Mouse (Mus musculus) heart, embryonic 15.5 days (tissue): ENCODE results near the gene Lamc1. TPM values are rescaled to one million over a fixed set of nuclear protein-coding genes. Genes with fewer than 3 reads are reported as not detected.
"Not testable (repeated sequence)": the region's sequence is repeated elsewhere in the genome, so short reads cannot be mapped to it uniquely, and the experiment has no call there.

ENCODE experiments used
- ATAC-seq: fragments of 200-750 bp; cut with Nextera tagmentation; replicated peaks from 2 replicates; pipeline ENCODE4 v1.8.0; 2017; ENCODE audit warnings: low read depth, moderate TSS enrichment; ENCODE audit not compliant: insufficient number of reproducible peaks, insufficient read depth, low FRiP score
- H3K27ac ChIP-seq: fragments of 300-500 bp; sonication (generic); 2 replicates; pipeline ENCODE4 v1.5.1; 2015; ENCODE audit warnings: mild to moderate bottlenecking, inconsistent platforms
- H3K27me3 ChIP-seq: fragments of 300-500 bp; sonication (generic); 2 replicates; pipeline ENCODE4 v1.6.1; 2015; ENCODE audit warnings: inconsistent platforms
- H3K36me3 ChIP-seq: fragments of 300-500 bp; sonication (generic); 2 replicates; pipeline ENCODE4 v1.6.1; 2015; ENCODE audit warnings: mild to moderate bottlenecking, inconsistent platforms
- H3K4me1 ChIP-seq: fragments of 300-500 bp; sonication (generic); replicated peaks from 2 replicates; pipeline ENCODE4 v1.6.1; 2015; ENCODE audit warnings: inconsistent platforms
- H3K4me2 ChIP-seq: fragments of 300-500 bp; sonication (generic); 2 replicates; pipeline ENCODE4 v1.6.1; 2015; ENCODE audit warnings: inconsistent platforms, mild to moderate bottlenecking, moderate library complexity
- H3K4me3 ChIP-seq: fragments of 300-500 bp; sonication (generic); 2 replicates; pipeline ENCODE4 v1.5.1; 2015; ENCODE audit warnings: mild to moderate bottlenecking, inconsistent platforms
- H3K9ac ChIP-seq: fragments of 300-500 bp; sonication (generic); 2 replicates; pipeline ENCODE4 v1.6.1; 2015; ENCODE audit warnings: mild to moderate bottlenecking, inconsistent platforms
- H3K9me3 ChIP-seq: fragments of 300-500 bp; sonication (generic); replicated peaks from 2 replicates; pipeline ENCODE4 v1.6.1; 2016; ENCODE audit warnings: inconsistent platforms
- WGBS: fragments of 180-500 bp; shearing (Covaris S2); methylation state at CpG from one replicate; pipeline ENCODE4 v1.1.7; 2015; ENCODE audit warnings: mixed read lengths; 5-methylcytosine and 5-hydroxymethylcytosine counted together
- polyA plus RNA-seq: library from polyadenylated mRNA; unstranded; fragments of >200 nt; fragmentation: Nextera tagmentation; extraction: Ambion mirVana; gene quantifications from 2 replicates; pipeline ENCODE4 v1.2.1, GENCODE M21; 2015

The Lamc1 gene
- polyA plus RNA-seq, 1 experiment from 2014 or later = 74.3 TPM

GRCm38 (mm10) chr1:153357218-153357617, 24.6 kb upstream of the Lamc1 start:
- no peaks in the 10 kb centered on the region for H3K27me3 ChIP-seq
- 84% methylated on average over 1 of the region's 1 CpGs for WGBS
- H3K27ac ChIP-seq = no peak overlapping the region
- ATAC-seq = no peak
- H3K4me1 ChIP-seq = peaks cover 18% of the 10 kb centered on the region; the same call in 1 of the 2 replicates
- H3K9me3 ChIP-seq = no peaks in the 10 kb centered on the region
- H3K36me3 ChIP-seq = no peaks in the 10 kb centered on the region
- no peak overlapping the region for H3K4me2 ChIP-seq
- H3K9ac ChIP-seq = no peak overlapping the region
- no peak overlapping the region for H3K4me3 ChIP-seq

GRCm38 (mm10) chr1:153354466-153354865, 21.9 kb upstream of the Lamc1 start:
- no peak for ATAC-seq
- Histone ChIP-seq H3K4me1 (peaks cover 18% of the 10 kb centered on the region; the same call in 1 of the 2 replicates), H3K36me3 (no peaks in the 10 kb centered on the region), H3K27ac (peak overlapping the region; percentile 54; the same call in 1 of the 2 replicates), H3K4me3 (no peak overlapping the region), H3K9me3 (no peaks in the 10 kb centered on the region), H3K9ac (no peak overlapping the region), H3K27me3 (no peaks in the 10 kb centered on the region), H3K4me2 (no peak overlapping the region)
- WGBS = 47% methylated on average over 2 of the region's 2 CpGs

GRCm38 (mm10) chr1:153353736-153354430, 21.3 kb upstream of the Lamc1 start:
- Histone ChIP-seq H3K36me3 (no peaks in the 10 kb centered on the region), H3K4me3 (no peak overlapping the region), H3K4me1 (peaks cover 18% of the 10 kb centered on the region; the same call in 1 of the 2 replicates), H3K27me3 (no peaks in the 10 kb centered on the region), H3K9me3 (no peaks in the 10 kb centered on the region), H3K9ac (no peak overlapping the region), H3K27ac (peak overlapping the region; percentile 54), H3K4me2 (no peak overlapping the region)
- no peak for ATAC-seq
- WGBS = 65% methylated on average over 18 of the region's 18 CpGs

GRCm38 (mm10) chr1:153351034-153351433, 18.4 kb upstream of the Lamc1 start:
- H3K9ac ChIP-seq = no peak overlapping the region
- H3K4me1 ChIP-seq = peaks cover 16% of the 10 kb centered on the region; the same call in 1 of the 2 replicates
- H3K27me3 ChIP-seq = no peaks in the 10 kb centered on the region
- H3K4me3 ChIP-seq = no peak overlapping the region
- no peak overlapping the region for H3K27ac ChIP-seq
- no peaks in the 10 kb centered on the region for H3K9me3 ChIP-seq
- 56% methylated on average over 4 of the region's 4 CpGs for WGBS
- no peak for ATAC-seq
- no peak overlapping the region for H3K4me2 ChIP-seq
- H3K36me3 ChIP-seq = no peaks in the 10 kb centered on the region

- no peaks in the 10 kb centered on the region for H3K27me3 ChIP-seq
- no peak for ATAC-seq
- WGBS = 76% methylated on average over 3 of the region's 3 CpGs
- no peak overlapping the region for H3K4me2 ChIP-seq
- no peaks in the 10 kb centered on the region for H3K9me3 ChIP-seq
- no peaks in the 10 kb centered on the region for H3K4me1 ChIP-seq
- no peak overlapping the region for H3K4me3 ChIP-seq
- H3K36me3 ChIP-seq = no peaks in the 10 kb centered on the region
- no peak overlapping the region for H3K27ac ChIP-seq
- H3K9ac ChIP-seq = no peak overlapping the region
Measured at GRCm38 (mm10) chr1:153347726-153348125, 15.1 kb upstream of the Lamc1 start.

- no peak overlapping the region for H3K9ac ChIP-seq
- H3K4me3 ChIP-seq = no peak overlapping the region
- 92% methylated on average over 2 of the region's 2 CpGs for WGBS
- H3K4me1 ChIP-seq = no peaks in the 10 kb centered on the region
- no peak overlapping the region for H3K4me2 ChIP-seq
- no peaks in the 10 kb centered on the region for H3K9me3 ChIP-seq
- H3K36me3 ChIP-seq = no peaks in the 10 kb centered on the region
- H3K27ac ChIP-seq = no peak overlapping the region
- no peak for ATAC-seq
- H3K27me3 ChIP-seq = no peaks in the 10 kb centered on the region
Measured at GRCm38 (mm10) chr1:153347040-153347439, 14.5 kb upstream of the Lamc1 start.

- no peak for ATAC-seq
- H3K36me3 ChIP-seq = no peaks in the 10 kb centered on the region
- H3K9me3 ChIP-seq = no peaks in the 10 kb centered on the region
- H3K27ac ChIP-seq = no peak overlapping the region
- H3K27me3 ChIP-seq = no peaks in the 10 kb centered on the region
- 66% methylated on average over 16 of the region's 16 CpGs for WGBS
- H3K9ac ChIP-seq = no peak overlapping the region
- H3K4me3 ChIP-seq = no peak overlapping the region; the same call in 1 of the 2 replicates
- H3K4me1 ChIP-seq = no peaks in the 10 kb centered on the region
- peak overlapping the region; percentile 20; the same call in 1 of the 2 replicates for H3K4me2 ChIP-seq
Measured at GRCm38 (mm10) chr1:153345699-153346291, 13.2 kb upstream of the Lamc1 start.

GRCm38 (mm10) chr1:153345002-153345401, 12.4 kb upstream of the Lamc1 start:
- no peaks in the 10 kb centered on the region for H3K36me3 ChIP-seq
- no peaks in the 10 kb centered on the region for H3K4me1 ChIP-seq
- H3K27ac ChIP-seq = no peak overlapping the region
- ATAC-seq = no peak
- no peak overlapping the region for H3K4me2 ChIP-seq
- WGBS = 76% methylated on average over 2 of the region's 2 CpGs
- H3K27me3 ChIP-seq = no peaks in the 10 kb centered on the region
- H3K9me3 ChIP-seq = no peaks in the 10 kb centered on the region
- no peak overlapping the region for H3K9ac ChIP-seq
- H3K4me3 ChIP-seq = no peak overlapping the region

- not testable (repeated sequence) for H3K4me2 ChIP-seq, H3K27ac ChIP-seq, H3K9ac ChIP-seq, H3K27me3 ChIP-seq, H3K9me3 ChIP-seq, H3K4me1 ChIP-seq, ATAC-seq, H3K36me3 ChIP-seq, H3K4me3 ChIP-seq
- WGBS = 90% methylated on average over 10 of the region's 10 CpGs
Measured at GRCm38 (mm10) chr1:153335451-153335850, 2.9 kb upstream of the Lamc1 start.

- 3% methylated on average over 22 of the region's 22 CpGs for WGBS
- Histone ChIP-seq H3K36me3 (no peaks in the 10 kb centered on the region), H3K27ac (peak overlapping the region; percentile 94), H3K4me1 (peaks cover 28% of the 10 kb centered on the region), H3K27me3 (no peaks in the 10 kb centered on the region), H3K9me3 (no peaks in the 10 kb centered on the region), H3K4me3 (peak overlapping the region; percentile 77), H3K9ac (peak overlapping the region; percentile 61), H3K4me2 (peak overlapping the region; percentile 91)
- ATAC-seq = peak; percentile 41
Measured at GRCm38 (mm10) chr1:153333296-153334121, 923 bp upstream of the Lamc1 start.

GRCm38 (mm10) chr1:153331796-153332443, 666 bp downstream of the Lamc1 start:
- Histone ChIP-seq H3K4me2 (peak overlapping the region; percentile 91), H3K4me3 (peak overlapping the region; percentile 77), H3K9ac (peak overlapping the region; percentile 90), H3K9me3 (no peaks in the 10 kb centered on the region), H3K27ac (peak overlapping the region; percentile 94), H3K27me3 (no peaks in the 10 kb centered on the region), H3K36me3 (no peaks in the 10 kb centered on the region), H3K4me1 (peaks cover 37% of the 10 kb centered on the region)
- WGBS = under 1% methylated on average over 42 of the region's 42 CpGs
- ATAC-seq = peak; percentile 41
